Mouse (Mus musculus) bone marrow macrophage, adult 2 months (primary cell): Measurements from ENCODE around the gene Fbxl17. TPM values are rescaled to one million over a fixed set of nuclear protein-coding genes. Genes with fewer than 3 reads are reported as not detected.

Experiments
- H3K27ac ChIP-seq: 2 replicates; pipeline ENCODE4 v1.5.1; 2012; ENCODE audit warnings: low read depth, low read length; ENCODE audit not compliant: insufficient read depth
- H3K4me1 ChIP-seq: 2 replicates; pipeline ENCODE4 v1.6.1; 2012; ENCODE audit warnings: low read length; ENCODE audit not compliant: control insufficient read depth, insufficient read depth
- H3K4me3 ChIP-seq: 2 replicates; pipeline ENCODE4 v1.5.1; 2012; ENCODE audit warnings: mild to moderate bottlenecking, low read length, moderate library complexity; ENCODE audit not compliant: insufficient read depth
- CTCF ChIP-seq: IDR thresholded peaks from 2 replicates; pipeline ENCODE4 v1.5.1; 2012; ENCODE audit warnings: low read depth, mild to moderate bottlenecking, low read length, moderate library complexity
- POLR2A ChIP-seq: IDR thresholded peaks from 2 replicates; pipeline ENCODE4 v1.6.1; 2012; ENCODE audit warnings: mild to moderate bottlenecking, low read depth, low read length, borderline replicate concordance
- polyA plus RNA-seq: library from polyadenylated mRNA; stranded (reverse); fragments of >200 nt; gene quantifications from 2 replicates; pipeline ENCODE4 v1.2.4, GENCODE M21; 2012; ENCODE audit not compliant: missing spikeins, insufficient read depth, insufficient read length

The Fbxl17 gene
- 21.2 and 25.7 TPM in 2 replicates for polyA plus RNA-seq

DNA sequence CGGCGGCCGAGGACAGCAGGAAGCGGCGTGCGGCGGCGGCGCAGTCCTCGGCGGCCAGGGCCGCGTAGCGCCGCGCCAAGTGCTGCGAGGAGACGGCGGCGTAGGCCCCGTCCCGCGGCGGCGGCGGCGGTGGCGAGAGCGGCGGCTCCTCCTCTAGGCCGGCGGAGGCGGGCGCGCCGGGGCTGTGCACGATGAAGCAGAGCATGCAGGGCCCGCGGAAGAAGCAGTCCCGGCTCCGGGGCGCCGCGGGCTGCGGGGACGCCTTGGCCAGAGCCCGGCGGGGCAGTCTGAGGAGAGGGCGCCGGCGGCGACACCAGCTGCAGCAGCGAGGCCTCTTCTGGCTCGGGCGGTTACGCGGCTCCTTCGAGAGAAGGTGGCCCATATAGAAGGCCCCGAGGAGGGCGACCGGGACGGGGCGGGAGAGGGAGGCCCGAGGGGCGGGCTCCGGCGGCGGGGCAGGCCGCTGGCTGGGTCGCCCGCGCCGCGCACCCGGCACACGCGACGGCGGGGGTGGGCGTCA lies at the start of gene Fbxl17:
Gene Fbxl17, minus strand, starts transcription at position 382 of the 520 bp plus-strand sequence.
- TF ChIP-seq CTCF (no peak), POLR2A (no peak)
- H3K27ac ChIP-seq: peak within 1 kb of the TSS; percentile 82
- H3K4me1 ChIP-seq: peaks cover 14% of the 10 kb centered on the region
- H3K4me3 ChIP-seq: peak within 1 kb of the TSS; percentile 89

DNA sequence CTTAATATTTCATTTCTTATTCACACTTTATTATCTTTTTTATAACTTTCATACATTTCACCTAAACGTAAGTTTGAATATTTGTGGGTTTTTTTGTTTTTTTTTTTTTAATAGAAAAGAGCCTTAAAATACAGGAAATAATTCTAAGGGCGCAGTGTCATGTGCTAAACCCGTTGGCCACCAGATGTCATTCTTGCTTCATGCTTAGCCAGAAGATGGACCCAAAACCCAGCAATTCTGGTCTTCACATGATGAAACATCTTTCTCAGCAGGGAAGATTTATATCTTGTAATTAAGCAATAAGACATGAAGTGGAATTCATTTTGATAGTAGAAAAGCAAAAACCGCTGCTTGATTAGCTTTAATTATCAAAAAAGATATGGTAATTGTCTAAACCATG lies 47.6 kb upstream of the Fbxl17 start:
- no peaks in the 10 kb centered on the region for H3K4me1 ChIP-seq
- H3K27ac ChIP-seq: no peak overlapping the region
- no peak overlapping the region for H3K4me3 ChIP-seq
- no peak for TF ChIP-seq POLR2A
- TF ChIP-seq CTCF: no peak

DNA sequence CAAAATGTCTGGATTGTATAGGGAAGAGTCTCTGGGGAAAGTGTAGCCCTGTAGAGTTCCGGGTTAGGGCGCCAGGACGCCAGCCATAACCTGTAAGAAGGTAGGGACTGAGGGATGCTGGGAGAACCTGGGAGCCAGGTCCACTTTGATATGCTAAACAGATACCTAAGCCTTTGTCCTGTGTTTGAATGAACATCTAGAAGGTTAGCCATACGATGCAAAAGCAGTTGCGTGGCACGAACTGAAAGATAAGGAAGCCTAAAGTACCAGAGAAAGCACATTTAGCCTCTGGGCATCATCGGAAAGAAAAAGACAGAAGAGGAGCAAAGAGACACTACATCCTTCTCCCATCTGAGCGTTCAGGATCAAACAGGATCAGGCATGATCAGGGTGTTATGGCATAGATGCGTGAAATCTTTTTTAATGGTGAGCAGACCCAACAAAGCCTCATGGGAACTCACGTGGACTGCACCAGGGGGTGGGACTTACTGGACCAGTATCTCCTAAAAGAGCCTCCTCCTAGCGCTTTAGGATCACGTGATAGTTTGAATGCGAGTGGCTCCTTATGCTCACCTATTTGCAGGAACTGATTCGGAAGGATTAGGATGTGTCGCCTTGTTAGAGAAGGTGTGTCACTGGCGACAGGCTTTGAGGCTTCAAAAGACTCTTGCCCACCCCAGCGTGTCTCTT lies 34.9 kb upstream of the Fbxl17 start:
- no peak overlapping the region for H3K27ac ChIP-seq
- no peak overlapping the region for H3K4me3 ChIP-seq
- no peaks in the 10 kb centered on the region for H3K4me1 ChIP-seq
- TF ChIP-seq POLR2A (no peak), CTCF (no peak)

DNA sequence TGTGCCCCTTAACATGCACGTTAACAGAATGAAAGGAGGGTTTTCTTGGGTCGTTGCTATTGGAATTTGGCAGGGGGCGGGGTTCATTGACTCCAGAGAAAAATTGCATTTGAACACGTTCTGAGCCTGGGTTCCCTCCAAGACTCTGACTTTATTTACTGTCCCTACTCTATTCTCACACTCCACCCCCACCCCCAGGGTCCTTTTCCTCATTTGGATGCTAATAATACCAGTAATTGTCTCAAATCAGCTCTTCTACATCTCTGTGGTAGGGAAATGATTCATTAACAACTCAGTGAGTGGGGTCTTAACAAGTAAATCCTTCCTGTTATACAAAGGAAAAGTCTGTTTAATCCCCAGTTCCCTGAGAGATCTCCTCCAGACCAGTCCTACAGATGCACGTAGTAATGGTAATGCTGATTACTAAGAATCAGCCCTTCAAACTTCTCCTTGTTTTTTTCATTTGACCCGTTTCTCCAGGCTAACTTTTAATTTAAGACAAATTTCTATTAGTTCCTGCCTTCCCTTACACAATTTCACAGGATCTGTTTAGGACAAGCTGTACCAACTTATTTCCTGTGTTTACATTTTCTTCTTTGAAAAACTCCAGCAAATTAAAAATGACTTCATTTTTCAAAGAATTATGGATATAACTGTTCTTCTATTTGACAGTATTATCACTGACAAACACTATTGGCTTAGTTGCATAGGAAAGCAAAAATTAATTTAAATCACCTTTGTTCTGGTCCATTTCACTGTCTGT lies 33.4 kb upstream of the Fbxl17 start:
- Histone ChIP-seq H3K4me1 (no peaks in the 10 kb centered on the region), H3K4me3 (no peak overlapping the region), H3K27ac (no peak overlapping the region)
- TF ChIP-seq POLR2A: no peak
- no peak for TF ChIP-seq CTCF

DNA sequence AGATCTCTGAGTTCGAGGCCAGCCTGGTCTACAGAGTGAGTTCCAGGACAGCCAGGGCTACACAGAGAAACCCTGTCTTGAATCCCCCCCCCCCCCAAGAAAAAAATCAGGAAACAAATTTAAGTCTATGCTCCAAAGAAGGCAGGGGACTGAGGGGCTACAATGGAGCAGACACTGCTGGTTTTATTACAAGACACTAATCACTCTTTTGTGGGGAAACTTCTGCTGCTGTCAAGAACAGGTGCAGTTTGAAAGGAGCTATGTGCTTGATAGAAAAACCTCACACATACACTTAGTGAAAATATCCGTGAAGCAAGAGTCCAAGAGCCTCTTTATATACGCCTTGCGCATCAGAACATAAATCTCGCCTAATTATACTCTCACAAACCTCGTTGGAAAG lies 29.7 kb upstream of the Fbxl17 start:
- Histone ChIP-seq H3K4me1 (no peaks in the 10 kb centered on the region), H3K27ac (no peak overlapping the region), H3K4me3 (no peak overlapping the region)
- TF ChIP-seq CTCF (no peak), POLR2A (no peak)

DNA sequence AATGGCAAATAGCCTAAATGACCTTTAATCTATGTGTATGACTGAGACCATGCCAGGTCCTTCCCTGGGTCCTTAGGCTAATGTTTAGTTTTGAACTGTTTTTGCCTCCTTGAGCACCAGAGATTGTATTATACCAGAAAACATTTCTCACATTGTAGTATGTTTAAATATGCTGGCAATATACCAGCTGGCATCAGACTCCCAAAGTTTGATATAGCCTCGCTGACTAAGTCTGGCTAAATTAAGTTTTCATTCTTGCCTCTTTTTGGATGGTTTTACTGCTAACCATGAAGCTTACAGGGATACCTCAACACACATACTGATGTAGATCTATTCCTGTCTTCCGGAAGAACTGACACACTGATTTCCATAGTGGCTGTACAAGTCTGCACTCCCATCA lies 20.9 kb upstream of the Fbxl17 start:
- H3K4me1 ChIP-seq: no peaks in the 10 kb centered on the region
- H3K27ac ChIP-seq: no peak overlapping the region
- H3K4me3 ChIP-seq: no peak overlapping the region
- TF ChIP-seq POLR2A: no peak
- no peak for TF ChIP-seq CTCF

DNA sequence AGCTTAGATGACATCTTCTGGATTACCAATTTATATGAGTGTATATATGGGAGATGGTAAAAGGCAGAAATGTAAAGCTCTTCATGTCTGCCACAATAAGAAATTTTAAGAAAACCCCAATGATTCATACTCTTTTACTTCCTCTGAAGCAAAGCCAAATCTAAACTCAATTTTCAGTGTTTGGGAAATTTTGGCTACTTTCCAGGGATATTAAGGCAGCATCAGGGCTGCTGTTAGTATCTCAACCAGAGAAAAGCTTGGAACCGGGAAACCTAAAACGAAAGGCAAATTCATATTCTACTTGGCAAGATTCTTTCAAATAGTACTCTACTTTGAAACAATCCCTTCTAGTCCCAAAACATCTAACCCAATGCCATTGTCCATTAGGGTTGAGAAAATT lies 10.6 kb upstream of the Fbxl17 start:
- Histone ChIP-seq H3K4me3 (no peak overlapping the region), H3K27ac (no peak overlapping the region), H3K4me1 (no peaks in the 10 kb centered on the region)
- TF ChIP-seq CTCF (no peak), POLR2A (no peak)

DNA sequence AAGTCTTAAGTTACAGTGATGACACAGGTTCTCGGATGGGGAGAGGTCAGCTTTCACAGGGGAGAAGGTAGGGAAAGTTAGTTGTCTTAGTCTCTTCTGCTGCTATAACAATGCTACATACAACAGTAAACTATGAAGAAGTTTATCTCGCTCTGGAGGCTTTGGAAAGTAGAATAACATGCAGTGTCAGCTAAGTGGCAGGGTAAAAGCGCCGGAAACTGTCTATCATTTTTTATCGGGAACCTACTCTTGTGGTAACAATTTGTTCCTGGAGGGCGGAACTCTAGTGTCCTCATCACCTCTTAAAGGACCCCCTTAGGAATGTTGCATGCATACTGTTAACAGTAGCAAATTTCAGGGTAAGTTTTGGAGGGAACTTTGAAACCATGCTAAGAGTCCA lies 1.3 kb upstream of the Fbxl17 start:
- Histone ChIP-seq H3K4me1 (peaks cover 11% of the 10 kb centered on the region), H3K27ac (no peak overlapping the region), H3K4me3 (no peak overlapping the region)
- TF ChIP-seq CTCF (no peak), POLR2A (no peak)

DNA sequence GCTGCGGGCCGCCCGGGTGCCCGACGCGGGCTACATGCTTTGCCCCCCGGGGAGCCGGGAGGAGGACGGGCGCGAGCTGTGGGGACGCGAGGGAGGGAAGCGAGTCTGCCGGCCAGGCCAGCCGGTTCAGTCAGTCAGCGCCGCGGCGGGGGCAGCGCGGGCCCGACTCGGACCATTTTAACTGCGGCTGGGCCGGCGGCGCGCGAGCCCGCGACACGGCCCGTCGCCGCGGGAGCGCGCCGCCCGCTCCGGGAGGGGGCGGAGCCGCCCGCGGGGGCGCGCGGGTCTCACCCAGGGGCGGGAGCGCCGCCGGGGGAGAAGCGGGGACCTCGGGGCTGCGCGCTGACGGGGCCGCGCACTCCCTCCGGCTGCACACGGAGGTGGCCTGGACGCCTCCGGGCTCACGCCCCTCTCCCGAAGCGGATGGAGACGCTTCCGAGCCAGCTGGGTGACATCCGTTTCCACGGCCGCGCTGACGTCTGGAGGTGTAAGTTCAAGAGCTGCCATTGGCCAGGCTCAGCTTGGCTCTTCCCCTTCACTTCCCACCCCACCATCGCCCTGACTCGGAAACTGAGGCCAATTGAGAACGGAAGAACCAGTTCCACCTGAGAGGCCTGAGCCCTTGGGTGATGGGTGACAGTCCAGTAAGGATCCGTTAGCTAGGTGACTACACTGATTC lies 478 bp upstream of the Fbxl17 start:
- Histone ChIP-seq H3K4me1 (peaks cover 11% of the 10 kb centered on the region), H3K4me3 (peak overlapping the region; percentile 89), H3K27ac (peak overlapping the region; percentile 82)
- TF ChIP-seq POLR2A (no peak), CTCF (no peak)
